Mouse (Mus musculus) spleen, adult 2 months (tissue): Measurements from ENCODE around the gene 4931409K22Rik. TPM values are rescaled to one million over a fixed set of nuclear protein-coding genes. Genes with fewer than 3 reads are reported as not detected.
A peak's percentile ranks its signal among the peaks of the same experiment; 100 is the strongest.

Source experiments
- DNase-seq, 2 experiments: peaks; one replicate each; pipeline versions ENCODE4 v3.0.0 to v3.0.0-alpha.2; 2012 to 2021; ENCODE audit warnings: low spot score in 2 of 2, low read depth in 1 of 2
- H3K27ac ChIP-seq: fragments of 200-500 bp; 2 replicates; pipeline ENCODE4 v1.5.1; 2012; ENCODE audit warnings: low read length, inconsistent platforms; ENCODE audit not compliant: insufficient read depth
- H3K27me3 ChIP-seq: fragments of 200-500 bp; 2 replicates; pipeline ENCODE4 v1.6.1; 2012; ENCODE audit warnings: mild to moderate bottlenecking, moderate library complexity, low read length, inconsistent platforms; ENCODE audit not compliant: control insufficient read depth, insufficient read depth
- H3K36me3 ChIP-seq: fragments of 200-500 bp; 2 replicates; pipeline ENCODE4 v1.6.1; 2012; ENCODE audit warnings: mild to moderate bottlenecking, low read length, inconsistent platforms; ENCODE audit not compliant: control insufficient read depth, insufficient read depth
- H3K4me1 ChIP-seq: fragments of 200-500 bp; 2 replicates; pipeline ENCODE4 v1.6.1; 2011; ENCODE audit warnings: inconsistent platforms; ENCODE audit not compliant: control insufficient read depth, insufficient read depth, insufficient read length
- H3K4me3 ChIP-seq: fragments of 200-500 bp; 2 replicates; pipeline ENCODE4 v1.5.1; 2011; ENCODE audit warnings: mild to moderate bottlenecking, inconsistent platforms; ENCODE audit not compliant: insufficient read depth, insufficient read length; ENCODE audit errors: extremely low read depth
- CTCF ChIP-seq: fragments of 200-500 bp; IDR thresholded peaks from 2 replicates; pipeline ENCODE4 v1.5.1; 2011; ENCODE audit warnings: mild to moderate bottlenecking, inconsistent platforms; ENCODE audit not compliant: insufficient read depth, insufficient read length, insufficient replicate concordance; ENCODE audit errors: extremely low read depth
- POLR2A ChIP-seq: fragments of 200-500 bp; IDR thresholded peaks from 2 replicates; pipeline ENCODE4 v1.6.1; 2011; ENCODE audit warnings: low read depth, low read length, inconsistent platforms
- WGBS: fragments of 180-500 bp; shearing (Covaris S2); methylation state at CpG from one replicate; pipeline ENCODE4 v1.1.7; 2018; 5-methylcytosine and 5-hydroxymethylcytosine counted together
- polyA plus RNA-seq: library from polyadenylated mRNA; depleted of rRNA; stranded (reverse); fragments of >200 nt; gene quantifications from 2 replicates; pipeline ENCODE4 v1.2.3, GENCODE M21; 2012

The 4931409K22Rik gene
- polyA plus RNA-seq, 1 experiment, result not detected

- DNase-seq, result no peak
- no peak overlapping the region for H3K27ac ChIP-seq
- H3K27me3 ChIP-seq, result no peaks in the 10 kb centered on the region; the same call in 1 of the 2 replicates
- H3K4me3 ChIP-seq, result no peak overlapping the region
- no peak for TF ChIP-seq POLR2A
- TF ChIP-seq CTCF, result no peak
- H3K4me1 ChIP-seq, result no peaks in the 10 kb centered on the region
- WGBS, result 78% methylated on average over 11 of the region's 11 CpGs
- H3K36me3 ChIP-seq, result no peaks in the 10 kb centered on the region
These were observed 23.2 kb downstream of the 4931409K22Rik start for GRCm38 (mm10) chr5:24533391-24533790.

GRCm38 (mm10) chr5:24530042-24530689 lies 26.4 kb downstream of the 4931409K22Rik start:
- WGBS, result 21% methylated on average over 24 of the region's 24 CpGs
- Histone ChIP-seq H3K36me3 (no peaks in the 10 kb centered on the region), H3K4me3 (no peak overlapping the region), H3K27ac (no peak overlapping the region), H3K4me1 (no peaks in the 10 kb centered on the region; the same call in 1 of the 2 replicates), H3K27me3 (peaks cover 19% of the 10 kb centered on the region)
- DNase-seq, result peak; percentile 55 to 83
- TF ChIP-seq CTCF, result peak; percentile 100
- no peak for TF ChIP-seq POLR2A

GRCm38 (mm10) chr5:24527780-24528179 lies 28.8 kb downstream of the 4931409K22Rik start:
- Histone ChIP-seq H3K4me3 (no peak overlapping the region), H3K27me3 (peaks cover 28% of the 10 kb centered on the region), H3K36me3 (no peaks in the 10 kb centered on the region), H3K4me1 (no peaks in the 10 kb centered on the region; the same call in 1 of the 2 replicates), H3K27ac (no peak overlapping the region)
- WGBS, result 24% methylated on average over 6 of the region's 6 CpGs
- no peak for TF ChIP-seq CTCF
- no peak for TF ChIP-seq POLR2A
- DNase-seq, result no peak

- Histone ChIP-seq H3K27me3 (peaks cover 28% of the 10 kb centered on the region), H3K36me3 (no peaks in the 10 kb centered on the region), H3K4me3 (peak within 1 kb of the TSS; percentile 3; the same call in 1 of the 2 replicates), H3K4me1 (no peaks in the 10 kb centered on the region; the same call in 1 of the 2 replicates), H3K27ac (no peak within 1 kb of the TSS)
- WGBS, result 2% methylated on average over 49 of the region's 49 CpGs
- DNase-seq, result no peak
- TF ChIP-seq POLR2A, result no peak
- no peak for TF ChIP-seq CTCF
These were observed 29.7 kb downstream of the 4931409K22Rik start, which contains the start of gene Gbx1 for GRCm38 (mm10) chr5:24526889-24527230. Gbx1 (minus strand) TSS chr5:24527202.

- Histone ChIP-seq H3K27me3 (peaks cover 28% of the 10 kb centered on the region), H3K27ac (no peak overlapping the region), H3K4me3 (no peak overlapping the region; the same call in 1 of the 2 replicates), H3K36me3 (no peaks in the 10 kb centered on the region), H3K4me1 (no peaks in the 10 kb centered on the region; the same call in 1 of the 2 replicates)
- no peak for DNase-seq
- WGBS, result 1% methylated on average over 89 of the region's 109 CpGs
- no peak for TF ChIP-seq CTCF
- TF ChIP-seq POLR2A, result no peak
These were observed 30.3 kb downstream of the 4931409K22Rik start for GRCm38 (mm10) chr5:24526190-24526888.

- no peak for DNase-seq
- no peaks in the 10 kb centered on the region; the same call in 1 of the 2 replicates for H3K4me1 ChIP-seq
- H3K27ac ChIP-seq, result no peak overlapping the region
- no peaks in the 10 kb centered on the region for H3K36me3 ChIP-seq
- H3K27me3 ChIP-seq, result peaks cover 28% of the 10 kb centered on the region
- H3K4me3 ChIP-seq, result no peak overlapping the region; the same call in 1 of the 2 replicates
- whole genome bisulfite sequencing, result 9% methylated on average over 34 of the region's 34 CpGs
- TF ChIP-seq POLR2A, result no peak
- TF ChIP-seq CTCF, result no peak
These were observed 31.0 kb downstream of the 4931409K22Rik start for GRCm38 (mm10) chr5:24525360-24526189.
